Mouse (Mus musculus): ENCODE results near the gene Wars.

- TF ChIP-seq CTCF (conservative IDR thresholded peaks at IDR 0.05; ENCODE audit: low read length) (no peak), NANOG (IDR thresholded peaks at IDR 0.05; ENCODE audit: borderline replicate concordance, low read length) (no peak)
These were observed 59.2 kb downstream of the Wars start for GRCm38 (mm10) chr12:108834786-108835185.

Measured in E14TG2a.4 (cell line).